Mouse (Mus musculus): ENCODE results near the gene Ehmt1. TPM values are rescaled to one million over a fixed set of nuclear protein-coding genes. Genes with fewer than 3 reads are reported as not detected.

Ehmt1 gene
- polyA plus RNA-seq, 1 experiment from 2014 or later = 71.2 TPM

- Histone ChIP-seq H3K4me1 (ENCODE audit: control insufficient read depth, insufficient read depth, low read depth, low read length) (peaks cover 9% of the 10 kb centered on the region), H3K27me3 (replicated peaks; ENCODE audit: control insufficient read depth, insufficient read depth, low read length) (no peaks in the 10 kb centered on the region), H3K36me3 (ENCODE audit: control insufficient read depth, insufficient read depth, low read length) (no peaks in the 10 kb centered on the region), H3K27ac (ENCODE audit: low read depth, low read length) (peak overlapping the region; percentile 81), H3K4me2 (ENCODE audit: low read length) (peak overlapping the region; percentile 71), H3K4me3 (ENCODE audit: low read length) (peak overlapping the region; percentile 96), H3K9ac (ENCODE audit: low read depth, low read length) (peak overlapping the region; percentile 65), H3K9me3 (ENCODE audit: control insufficient read depth, low read length) (no peaks in the 10 kb centered on the region)
- WGBS = 8% methylated on average over 8 of the region's 8 CpGs
- peak; percentile 63 for ATAC-seq
Measured at GRCm38 (mm10) chr2:24919839-24920175, 393 bp upstream of the Ehmt1 start.

- 83% methylated on average over 3 of the region's 3 CpGs for WGBS
Measured at GRCm38 (mm10) chr2:24914762-24915161, 4.7 kb downstream of the Ehmt1 start.

GRCm38 (mm10) chr2:24912589-24912988, 6.8 kb downstream of the Ehmt1 start:
- ATAC-seq = no peak
- H3K27ac ChIP-seq (ENCODE audit: low read depth, low read length) = no peak overlapping the region
- H3K4me2 ChIP-seq (ENCODE audit: low read length) = no peak overlapping the region
- H3K9ac ChIP-seq (ENCODE audit: low read depth, low read length) = no peak overlapping the region
- peaks cover 4% of the 10 kb centered on the region for H3K4me1 ChIP-seq (ENCODE audit: control insufficient read depth, insufficient read depth, low read depth, low read length)
- no peaks in the 10 kb centered on the region for H3K36me3 ChIP-seq (ENCODE audit: control insufficient read depth, insufficient read depth, low read length)
- no peaks in the 10 kb centered on the region for H3K27me3 ChIP-seq (replicated peaks; ENCODE audit: control insufficient read depth, insufficient read depth, low read length)
- H3K9me3 ChIP-seq (ENCODE audit: control insufficient read depth, low read length) = no peaks in the 10 kb centered on the region
- no peak overlapping the region for H3K4me3 ChIP-seq (ENCODE audit: low read length)

More at GRCm38 (mm10) chr2:24914762-24915161, 4.7 kb downstream of the Ehmt1 start:
- H3K27ac ChIP-seq (ENCODE audit: low read depth, low read length) = no peak overlapping the region
- H3K4me2 ChIP-seq (ENCODE audit: low read length) = no peak overlapping the region
- no peak overlapping the region for H3K4me3 ChIP-seq (ENCODE audit: low read length)
- no peak for ATAC-seq
- no peak overlapping the region for H3K9ac ChIP-seq (ENCODE audit: low read depth, low read length)
- no peaks in the 10 kb centered on the region for H3K9me3 ChIP-seq (ENCODE audit: control insufficient read depth, low read length)
- no peaks in the 10 kb centered on the region for H3K36me3 ChIP-seq (ENCODE audit: control insufficient read depth, insufficient read depth, low read length)
- H3K4me1 ChIP-seq (ENCODE audit: control insufficient read depth, insufficient read depth, low read depth, low read length) = peaks cover 9% of the 10 kb centered on the region
- H3K27me3 ChIP-seq (replicated peaks; ENCODE audit: control insufficient read depth, insufficient read depth, low read length) = no peaks in the 10 kb centered on the region

GRCm38 (mm10) chr2:24912189-24912588, 7.2 kb downstream of the Ehmt1 start:
- Histone ChIP-seq H3K4me3 (ENCODE audit: low read length) (no peak overlapping the region), H3K9me3 (ENCODE audit: control insufficient read depth, low read length) (no peaks in the 10 kb centered on the region), H3K27ac (ENCODE audit: low read depth, low read length) (no peak overlapping the region), H3K9ac (ENCODE audit: low read depth, low read length) (no peak overlapping the region), H3K36me3 (ENCODE audit: control insufficient read depth, insufficient read depth, low read length) (no peaks in the 10 kb centered on the region), H3K4me2 (ENCODE audit: low read length) (no peak overlapping the region), H3K4me1 (ENCODE audit: control insufficient read depth, insufficient read depth, low read depth, low read length) (peaks cover under 1% of the 10 kb centered on the region), H3K27me3 (replicated peaks; ENCODE audit: control insufficient read depth, insufficient read depth, low read length) (no peaks in the 10 kb centered on the region)
- 87% methylated on average over 4 of the region's 4 CpGs for WGBS
- ATAC-seq = no peak

- H3K4me3 ChIP-seq (ENCODE audit: low read length) = no peak overlapping the region
- H3K27me3 ChIP-seq (replicated peaks; ENCODE audit: control insufficient read depth, insufficient read depth, low read length) = no peaks in the 10 kb centered on the region
- WGBS = 93% methylated on average over 4 of the region's 4 CpGs
- no peak overlapping the region for H3K4me2 ChIP-seq (ENCODE audit: low read length)
- H3K36me3 ChIP-seq (ENCODE audit: control insufficient read depth, insufficient read depth, low read length) = no peaks in the 10 kb centered on the region
- no peak for ATAC-seq
- H3K9me3 ChIP-seq (ENCODE audit: control insufficient read depth, low read length) = no peaks in the 10 kb centered on the region
- H3K27ac ChIP-seq (ENCODE audit: low read depth, low read length) = no peak overlapping the region
- H3K4me1 ChIP-seq (ENCODE audit: control insufficient read depth, insufficient read depth, low read depth, low read length) = peaks cover 9% of the 10 kb centered on the region; the same call in 1 of the 2 replicates
- H3K9ac ChIP-seq (ENCODE audit: low read depth, low read length) = no peak overlapping the region
Measured at GRCm38 (mm10) chr2:24910481-24910880, 8.9 kb downstream of the Ehmt1 start.

GRCm38 (mm10) chr2:24905653-24906155, 13.7 kb downstream of the Ehmt1 start:
- Histone ChIP-seq H3K27ac (ENCODE audit: low read depth, low read length) (peak overlapping the region; percentile 45), H3K36me3 (ENCODE audit: control insufficient read depth, insufficient read depth, low read length) (no peaks in the 10 kb centered on the region), H3K9me3 (ENCODE audit: control insufficient read depth, low read length) (no peaks in the 10 kb centered on the region), H3K27me3 (replicated peaks; ENCODE audit: control insufficient read depth, insufficient read depth, low read length) (no peaks in the 10 kb centered on the region), H3K4me3 (ENCODE audit: low read length) (no peak overlapping the region), H3K9ac (ENCODE audit: low read depth, low read length) (no peak overlapping the region), H3K4me2 (ENCODE audit: low read length) (peak overlapping the region; percentile 19; the same call in 1 of the 2 replicates), H3K4me1 (ENCODE audit: control insufficient read depth, insufficient read depth, low read depth, low read length) (peaks cover 20% of the 10 kb centered on the region)
- WGBS = 5% methylated on average over 2 of the region's 2 CpGs
- no peak for ATAC-seq

GRCm38 (mm10) chr2:24904823-24905652, 14.4 kb downstream of the Ehmt1 start:
- Histone ChIP-seq H3K9ac (ENCODE audit: low read depth, low read length) (no peak overlapping the region), H3K36me3 (ENCODE audit: control insufficient read depth, insufficient read depth, low read length) (no peaks in the 10 kb centered on the region), H3K4me1 (ENCODE audit: control insufficient read depth, insufficient read depth, low read depth, low read length) (peaks cover 20% of the 10 kb centered on the region), H3K27ac (ENCODE audit: low read depth, low read length) (peak overlapping the region; percentile 45), H3K4me2 (ENCODE audit: low read length) (peak overlapping the region; percentile 19), H3K9me3 (ENCODE audit: control insufficient read depth, low read length) (no peaks in the 10 kb centered on the region), H3K4me3 (ENCODE audit: low read length) (no peak overlapping the region), H3K27me3 (replicated peaks; ENCODE audit: control insufficient read depth, insufficient read depth, low read length) (no peaks in the 10 kb centered on the region)
- peak; percentile 34 for ATAC-seq
- WGBS = 46% methylated on average over 11 of the region's 11 CpGs

- Histone ChIP-seq H3K4me1 (ENCODE audit: control insufficient read depth, insufficient read depth, low read depth, low read length) (peaks cover 20% of the 10 kb centered on the region), H3K9ac (ENCODE audit: low read depth, low read length) (no peak overlapping the region), H3K4me3 (ENCODE audit: low read length) (no peak overlapping the region), H3K27ac (ENCODE audit: low read depth, low read length) (no peak overlapping the region), H3K27me3 (replicated peaks; ENCODE audit: control insufficient read depth, insufficient read depth, low read length) (no peaks in the 10 kb centered on the region), H3K9me3 (ENCODE audit: control insufficient read depth, low read length) (no peaks in the 10 kb centered on the region), H3K36me3 (ENCODE audit: control insufficient read depth, insufficient read depth, low read length) (no peaks in the 10 kb centered on the region), H3K4me2 (ENCODE audit: low read length) (no peak overlapping the region)
- WGBS = 83% methylated on average over 6 of the region's 6 CpGs
- ATAC-seq = no peak
Measured at GRCm38 (mm10) chr2:24902999-24903398, 16.4 kb downstream of the Ehmt1 start.

- no peak for ATAC-seq
- Histone ChIP-seq H3K9ac (ENCODE audit: low read depth, low read length) (no peak overlapping the region), H3K4me3 (ENCODE audit: low read length) (no peak overlapping the region), H3K36me3 (ENCODE audit: control insufficient read depth, insufficient read depth, low read length) (no peaks in the 10 kb centered on the region), H3K4me1 (ENCODE audit: control insufficient read depth, insufficient read depth, low read depth, low read length) (peaks cover 16% of the 10 kb centered on the region), H3K27ac (ENCODE audit: low read depth, low read length) (no peak overlapping the region), H3K27me3 (replicated peaks; ENCODE audit: control insufficient read depth, insufficient read depth, low read length) (no peaks in the 10 kb centered on the region), H3K9me3 (ENCODE audit: control insufficient read depth, low read length) (no peaks in the 10 kb centered on the region), H3K4me2 (ENCODE audit: low read length) (no peak overlapping the region)
- WGBS = 48% methylated on average over 5 of the region's 5 CpGs
Measured at GRCm38 (mm10) chr2:24901055-24901454, 18.4 kb downstream of the Ehmt1 start.
